Mouse (Mus musculus) G1E (cell line): Measurements from ENCODE around the gene Setx.

Experiments
- CTCF ChIP-seq: IDR thresholded peaks from 2 replicates; pipeline ENCODE4 v1.5.1; 2012; ENCODE audit warnings: low read depth, low read length, inconsistent platforms, mixed read lengths
- GATA1 ChIP-seq: IDR thresholded peaks from 2 replicates; pipeline ENCODE4 v1.6.1; 2012; ENCODE audit warnings: borderline replicate concordance, low read length, inconsistent platforms, mixed read lengths
- GATA2 ChIP-seq: IDR thresholded peaks from 2 replicates; pipeline ENCODE4 v1.6.1; 2012; ENCODE audit warnings: low read depth, low read length, inconsistent platforms, borderline replicate concordance
- POLR2AphosphoS5 ChIP-seq: IDR thresholded peaks from 2 replicates; pipeline ENCODE4 v1.6.1; 2012; ENCODE audit warnings: low read depth, low read length, inconsistent platforms; ENCODE audit not compliant: insufficient replicate concordance

GRCm38 (mm10) chr2:29076226-29076625, 47.8 kb upstream of the Setx start:
- no peak for TF ChIP-seq CTCF
- no peak for TF ChIP-seq POLR2AphosphoS5
- no peak for TF ChIP-seq GATA1
- TF ChIP-seq GATA2, result no peak
